ENCODE assay signal across 21 mouse cellular contexts in genomic region chr1:129731991-129732390, GRCm38 (mm10).
"Had no signal": no experiment of that assay in that cellular context is flagged by ENCODE, and none has a peak within 500 bp of the region (broad histone marks: within the 10 kb centered on the region; RNA-seq: fewer than 3 reads in every experiment).

No protein-coding gene starts in this region.

- H3K4me3 ChIP-seq: limb, embryonic 15.5 days; liver, embryonic 15.5 days; lung, embryonic 15.5 days; megakaryocyte, embryonic 14.5 days; midbrain, embryonic 10.5 days; neural tube, embryonic 13.5 days; stomach, embryonic 15.5 days had no signal

- H3K9me3 ChIP-seq: limb, embryonic 15.5 days; liver, embryonic 15.5 days; lung, embryonic 15.5 days; megakaryocyte, embryonic 14.5 days; midbrain, embryonic 10.5 days; neural tube, embryonic 13.5 days; stomach, embryonic 15.5 days had no signal

- H3K36me3 ChIP-seq: limb, embryonic 15.5 days; liver, embryonic 15.5 days; lung, embryonic 15.5 days; midbrain, embryonic 10.5 days; neural tube, embryonic 13.5 days; stomach, embryonic 15.5 days had no signal

- DNase-seq: kidney, adult 18-20 months; kidney, adult 9 months; kidney, postnatal 14 days; kidney, postnatal 4 days; layer of hippocampus, adult 9-11 months; lung, adult 18-20 months; lung, postnatal 10 days; lung, postnatal 36 days; midbrain, embryonic 14.5 days; retina, postnatal 1 day; right cerebral cortex, postnatal 25 days; spleen, adult 18-20 months; thymus, postnatal 25 days had no signal

- H3K27ac ChIP-seq: limb, embryonic 15.5 days; liver, embryonic 15.5 days; lung, embryonic 15.5 days; midbrain, embryonic 10.5 days; neural tube, embryonic 13.5 days; stomach, embryonic 15.5 days had no signal

- H3K4me2 ChIP-seq: limb, embryonic 15.5 days; liver, embryonic 11.5 days; liver, embryonic 15.5 days; lung, embryonic 15.5 days; neural tube, embryonic 13.5 days; stomach, embryonic 15.5 days had no signal

- H3K4me1 ChIP-seq: limb, embryonic 15.5 days; liver, embryonic 15.5 days; lung, embryonic 15.5 days; megakaryocyte, embryonic 14.5 days; midbrain, embryonic 10.5 days; neural tube, embryonic 13.5 days; stomach, embryonic 15.5 days had no signal

- H3K9ac ChIP-seq: limb, embryonic 15.5 days; liver, embryonic 15.5 days; lung, embryonic 15.5 days; neural tube, embryonic 13.5 days; stomach, embryonic 15.5 days had no signal

- H3K27me3 ChIP-seq: limb, embryonic 15.5 days; liver, embryonic 15.5 days; lung, embryonic 15.5 days; megakaryocyte, embryonic 14.5 days; neural tube, embryonic 13.5 days; stomach, embryonic 15.5 days had no signal
